In genomic region chr17:43817171-43817570, GRCm38 (mm10) we compare ENCODE assay signal across 26 mouse cellular contexts. TPM values are rescaled to one million over a fixed set of nuclear protein-coding genes. Genes with fewer than 3 reads are reported as not detected.
A peak's percentile ranks its signal among the peaks of the same experiment; 100 is the strongest.
DNase-seq lines count a peak whose midpoint lies in the region; ATAC-seq and TF ChIP-seq lines count a peak whose summit lies in the region.
"Had no signal": no experiment of that assay in that cellular context is flagged by ENCODE, and none has a peak within 500 bp of the region (broad histone marks: within the 10 kb centered on the region; RNA-seq: fewer than 3 reads in every experiment).

No protein-coding gene starts in this region.

- peak; percentile 58 for DNase-seq in heart, embryonic 10.5 days (ENCODE audit: low spot score)
- no peak for DNase-seq in heart, adult 8-10 months (ENCODE audit: low spot score)
- DNase-seq in R1 (ENCODE audit: low read depth, low spot score): peak; percentile 77
- DNase-seq in embryonic facial prominence, embryonic 10.5 days (ENCODE audit: low spot score): no peak
- DNase-seq in liver, embryonic 11.5 days (ENCODE audit: low spot score): no peak
- DNase-seq: adrenal gland, postnatal 10 days; adrenal gland, postnatal 36 days; B cell, adult 2 months; cerebellum, adult 18-20 months; cerebellum, adult 9-10 months; cerebellum, postnatal 14 days; forebrain, postnatal 0 days; gastrocnemius, adult 2 months; gastrocnemius, postnatal 14 days; heart, adult 18-20 months; kidney, adult 2 months had no signal

- WGBS in heart, embryonic 10.5 days: 78% methylated on average over 10 of the region's 10 CpGs
- WGBS in embryonic facial prominence, embryonic 10.5 days: 87% methylated on average over 10 of the region's 10 CpGs
- WGBS in liver, embryonic 11.5 days: 84% methylated on average over 10 of the region's 10 CpGs

- no peak overlapping the region for H3K4me3 ChIP-seq in heart, embryonic 10.5 days
- H3K4me3 ChIP-seq in ES-Bruce4 (ENCODE audit: low read depth, low read length): no peak overlapping the region
- no peak overlapping the region for H3K4me3 ChIP-seq in embryonic facial prominence, embryonic 10.5 days
- H3K4me3 ChIP-seq in liver, embryonic 11.5 days (ENCODE audit: low read depth, low read length): no peak overlapping the region
- H3K4me3 ChIP-seq: embryonic facial prominence, embryonic 12.5 days; embryonic facial prominence, embryonic 15.5 days; gastrocnemius, adult 2 months; heart, embryonic 13.5 days; hindbrain, embryonic 12.5 days; hindbrain, embryonic 15.5 days had no signal

- H3K27ac ChIP-seq in heart, embryonic 10.5 days: no peak overlapping the region; the same call in 1 of the 2 replicates
- peak overlapping the region; percentile 95 for H3K27ac ChIP-seq in ES-Bruce4 (ENCODE audit: insufficient read depth, low read length)
- no peak overlapping the region for H3K27ac ChIP-seq in embryonic facial prominence, embryonic 10.5 days (replicated peaks)
- no peak overlapping the region for H3K27ac ChIP-seq in liver, embryonic 11.5 days (ENCODE audit: low read depth, low read length)
- H3K27ac ChIP-seq: embryonic facial prominence, embryonic 12.5 days; embryonic facial prominence, embryonic 15.5 days; gastrocnemius, adult 2 months; heart, embryonic 13.5 days; hindbrain, embryonic 12.5 days; hindbrain, embryonic 15.5 days had no signal

- TF ChIP-seq POLR2A in ES-Bruce4 (IDR thresholded peaks at IDR 0.05; ENCODE audit: insufficient read depth, low read length): no peak

- H3K4me2 ChIP-seq in liver, embryonic 11.5 days: no peak overlapping the region
- H3K4me2 ChIP-seq: embryonic facial prominence, embryonic 12.5 days; embryonic facial prominence, embryonic 15.5 days; heart, embryonic 13.5 days; hindbrain, embryonic 12.5 days; hindbrain, embryonic 15.5 days had no signal

- H3K27me3 ChIP-seq in heart, embryonic 10.5 days (ENCODE audit: insufficient read depth, poor library complexity, severe bottlenecking): no peaks in the 10 kb centered on the region
- no peaks in the 10 kb centered on the region for H3K27me3 ChIP-seq in ES-Bruce4 (ENCODE audit: control insufficient read depth, insufficient read depth, low read length, poor library complexity, severe bottlenecking)
- H3K27me3 ChIP-seq in embryonic facial prominence, embryonic 10.5 days (replicated peaks; ENCODE audit: low read depth, poor library complexity, severe bottlenecking): no peaks in the 10 kb centered on the region
- no peaks in the 10 kb centered on the region for H3K27me3 ChIP-seq in liver, embryonic 11.5 days (replicated peaks; ENCODE audit: control insufficient read depth, insufficient read depth, low read length)
- H3K27me3 ChIP-seq: CH12.LX; embryonic facial prominence, embryonic 12.5 days; embryonic facial prominence, embryonic 15.5 days; heart, embryonic 13.5 days; hindbrain, embryonic 12.5 days; hindbrain, embryonic 15.5 days had no signal

- H3K9me3 ChIP-seq in heart, embryonic 10.5 days: no peaks in the 10 kb centered on the region
- no peaks in the 10 kb centered on the region for H3K9me3 ChIP-seq in ES-Bruce4 (replicated peaks; ENCODE audit: control insufficient read depth, insufficient read depth, low read length, poor library complexity, severe bottlenecking)
- no peaks in the 10 kb centered on the region for H3K9me3 ChIP-seq in embryonic facial prominence, embryonic 10.5 days
- H3K9me3 ChIP-seq in liver, embryonic 11.5 days (ENCODE audit: control insufficient read depth, low read length): no peaks in the 10 kb centered on the region
- H3K9me3 ChIP-seq: embryonic facial prominence, embryonic 12.5 days; embryonic facial prominence, embryonic 15.5 days; heart, embryonic 13.5 days; hindbrain, embryonic 12.5 days; hindbrain, embryonic 15.5 days had no signal

- no peak for TF ChIP-seq EP300 in ES-Bruce4 (IDR thresholded peaks at IDR 0.05; ENCODE audit: insufficient read depth, low read depth, low read length)

- ATAC-seq in liver, embryonic 11.5 days (replicated peaks; ENCODE audit: low FRiP score): no peak
- ATAC-seq: forebrain, embryonic 14.5 days; forebrain, postnatal 0 days had no signal

- TF ChIP-seq CTCF in ES-Bruce4 (IDR thresholded peaks at IDR 0.05; ENCODE audit: low read depth, low read length): no peak

- H3K9ac ChIP-seq in ES-Bruce4 (ENCODE audit: low read depth, poor library complexity, severe bottlenecking): no peak overlapping the region
- H3K9ac ChIP-seq in liver, embryonic 11.5 days (ENCODE audit: low read depth, low read length): no peak overlapping the region
- H3K9ac ChIP-seq: embryonic facial prominence, embryonic 12.5 days; embryonic facial prominence, embryonic 15.5 days; forebrain, postnatal 0 days; heart, embryonic 13.5 days; hindbrain, embryonic 12.5 days; hindbrain, embryonic 15.5 days had no signal

- no peaks in the 10 kb centered on the region for H3K36me3 ChIP-seq in heart, embryonic 10.5 days
- no peaks in the 10 kb centered on the region for H3K36me3 ChIP-seq in ES-Bruce4 (ENCODE audit: control insufficient read depth, insufficient read depth, low read length, poor library complexity, severe bottlenecking)
- no peaks in the 10 kb centered on the region for H3K36me3 ChIP-seq in embryonic facial prominence, embryonic 10.5 days (replicated peaks)
- no peaks in the 10 kb centered on the region for H3K36me3 ChIP-seq in liver, embryonic 11.5 days (ENCODE audit: control insufficient read depth, insufficient read depth, low read length)
- H3K36me3 ChIP-seq: embryonic facial prominence, embryonic 12.5 days; embryonic facial prominence, embryonic 15.5 days; heart, embryonic 13.5 days; hindbrain, embryonic 12.5 days; hindbrain, embryonic 15.5 days had no signal

- H3K4me1 ChIP-seq in heart, embryonic 10.5 days: peaks cover 5% of the 10 kb centered on the region; the same call in 1 of the 2 replicates
- H3K4me1 ChIP-seq in ES-Bruce4 (ENCODE audit: control insufficient read depth, insufficient read depth, low read length): no peaks in the 10 kb centered on the region
- H3K4me1 ChIP-seq in embryonic facial prominence, embryonic 10.5 days: peaks cover 4% of the 10 kb centered on the region
- H3K4me1 ChIP-seq in liver, embryonic 11.5 days (replicated peaks; ENCODE audit: control insufficient read depth, insufficient read depth, low read length): no peaks in the 10 kb centered on the region
- H3K4me1 ChIP-seq: embryonic facial prominence, embryonic 12.5 days; embryonic facial prominence, embryonic 15.5 days had no signal

RNA-seq across cellular contexts. Expression of gene Rcan2, which starts 16.0 kb away (rescaled TPM):
- 14.5 and 28.9 TPM in 2 replicates for polyA plus RNA-seq in heart, embryonic 10.5 days (2016; fragmentation: Nextera tagmentation; extraction: Ambion mirVana)
- 100 to 1,000 TPM; 431 to 459 (median 436) TPM for total RNA-seq in heart, adult 8-10 months (2022)
- 2.6 and 3.1 TPM in 2 replicates for polyA plus RNA-seq in ES-Bruce4 (2011; ENCODE audit: insufficient read depth, insufficient read length, low read depth, missing spikeins)
- 3.2 and 5.6 TPM in 2 replicates for polyA plus RNA-seq in embryonic facial prominence, embryonic 10.5 days (2016; fragmentation: Nextera tagmentation; extraction: Ambion mirVana)
- polyA plus RNA-seq in liver, embryonic 11.5 days (2014; fragmentation: Nextera tagmentation; extraction: Ambion mirVana): 2.8 and 3.4 TPM in 2 replicates
- total RNA-seq: hematopoietic stem cell, adult 5-6 weeks; MEL had no signal

Comparison
In these comparisons a context has a peak if more than half of its experiments do, and no peak if none do; other contexts are left out.
1. DNase-seq: peak in heart, embryonic 10.5 days (single experiment) and R1 (single experiment); none in heart, adult 8-10 months (single experiment), embryonic facial prominence, embryonic 10.5 days (single experiment) and liver, embryonic 11.5 days (single experiment).